Mouse (Mus musculus) MEL (cell line): ENCODE measurements at regions not wholly inside any gene's neighbourhood (a gene's known extent, or its start where the extent isn't known, plus 50 kb on each side); places are given as distances from the start of the nearest gene placed in this dataset.

Experiments used
- DNase-seq: peaks from one replicate; pipeline ENCODE4 v3.0.0; 2011; ENCODE audit warnings: low read depth, low spot score
- H3K27ac ChIP-seq: 2 replicates; pipeline ENCODE4 v1.5.1; 2012; ENCODE audit warnings: low read depth, mild to moderate bottlenecking, control low read depth, low read length, moderate library complexity; ENCODE audit not compliant: control insufficient read depth
- H3K27me3 ChIP-seq, 2 experiments: fragments of 150-350 bp in 1 of 2; sonication (generic) in 1 of 2; 2 replicates each; pipeline ENCODE4 v1.6.1; 2012; ENCODE audit warnings: low read length in 2 of 2, mild to moderate bottlenecking in 2 of 2, improper control_type of control experiment in 1 of 2, moderate library complexity in 1 of 2; ENCODE audit not compliant: insufficient read depth in 2 of 2, control insufficient read depth in 1 of 2
- H3K36me3 ChIP-seq, 2 experiments: 2 replicates each; pipeline ENCODE4 v1.6.1; 2012 to 2014; ENCODE audit warnings: low read length in 2 of 2, improper control_type of control experiment in 1 of 2, inconsistent platforms in 1 of 2, mild to moderate bottlenecking in 1 of 2; ENCODE audit not compliant: insufficient read depth in 2 of 2, control insufficient read depth in 1 of 2
- H3K4me1 ChIP-seq, 2 experiments: fragments of 150-350 bp in 1 of 2; sonication (generic) in 1 of 2; 2 replicates each; pipeline ENCODE4 v1.6.1; 2012; ENCODE audit warnings: low read length in 2 of 2, improper control_type of control experiment in 1 of 2, mild to moderate bottlenecking in 1 of 2; ENCODE audit not compliant: insufficient read depth in 2 of 2, control insufficient read depth in 1 of 2
- H3K4me3 ChIP-seq, 2 experiments: fragments of 150-350 bp in 1 of 2; sonication (generic) in 1 of 2; 2 replicates each; pipeline ENCODE4 v1.5.1; 2012; ENCODE audit warnings: low read depth in 2 of 2, low read length in 2 of 2, mild to moderate bottlenecking in 2 of 2, moderate library complexity in 2 of 2, control low read depth in 1 of 2, improper control_type of control experiment in 1 of 2; ENCODE audit not compliant: control insufficient read depth in 1 of 2, insufficient read depth in 1 of 2
- H3K79me2 ChIP-seq: 2 replicates; pipeline ENCODE4 v1.6.1; 2012; ENCODE audit warnings: mild to moderate bottlenecking, low read length, moderate library complexity; ENCODE audit not compliant: control insufficient read depth, poor library complexity, insufficient read depth
- H3K9ac ChIP-seq: 2 replicates; pipeline ENCODE4 v1.6.1; 2012; ENCODE audit warnings: low read depth, mild to moderate bottlenecking, control low read depth, low read length, moderate library complexity; ENCODE audit not compliant: control insufficient read depth, poor library complexity, severe bottlenecking
- H3K9me3 ChIP-seq: fragments of 150-350 bp; sonication (generic); replicated peaks from 2 replicates; pipeline ENCODE4 v1.6.1; 2012; ENCODE audit warnings: mild to moderate bottlenecking, low read length, improper control_type of control experiment, moderate library complexity; ENCODE audit not compliant: insufficient read depth
- BHLHE40 ChIP-seq: IDR thresholded peaks from 2 replicates; pipeline ENCODE4 v1.6.1; 2012; ENCODE audit warnings: low read depth, mild to moderate bottlenecking, inconsistent platforms, low read length, improper control_type of control experiment, borderline replicate concordance
- CHD2 ChIP-seq: IDR thresholded peaks from 2 replicates; pipeline ENCODE4 v1.6.1; 2011; ENCODE audit warnings: low read length, improper control_type of control experiment
- CTCF ChIP-seq, 3 experiments: IDR thresholded peaks in 2 of 3; conservative IDR thresholded peaks in 1 of 3; 2 replicates each; pipeline ENCODE4 v1.5.1; 2011 to 2012; ENCODE audit warnings: low read length in 3 of 3, low read depth in 2 of 3, mild to moderate bottlenecking in 2 of 3, improper control_type of control experiment in 1 of 3, inconsistent platforms in 1 of 3, mixed read lengths in 1 of 3, moderate library complexity in 1 of 3; ENCODE audit not compliant: control insufficient read depth in 1 of 3, insufficient read depth in 1 of 3, poor library complexity in 1 of 3, severe bottlenecking in 1 of 3
- ELF1 ChIP-seq: IDR thresholded peaks from 2 replicates; pipeline ENCODE4 v1.6.1; 2014; ENCODE audit warnings: low read depth, mild to moderate bottlenecking, inconsistent platforms, low read length, improper control_type of control experiment, moderate library complexity
- ETS1 ChIP-seq: IDR thresholded peaks from 2 replicates; pipeline ENCODE4 v1.6.1; 2012; ENCODE audit warnings: low read depth, mild to moderate bottlenecking, inconsistent platforms, low read length, improper control_type of control experiment, moderate library complexity
- GATA1 ChIP-seq: IDR thresholded peaks from 2 replicates; pipeline ENCODE4 v1.6.1; 2011; ENCODE audit warnings: low read depth, low read length, improper control_type of control experiment
- MAX ChIP-seq: IDR thresholded peaks from 2 replicates; pipeline ENCODE4 v1.6.1; 2011; ENCODE audit warnings: low read length, improper control_type of control experiment
- MAZ ChIP-seq: IDR thresholded peaks from 2 replicates; pipeline ENCODE4 v1.6.1; 2012; ENCODE audit warnings: low read depth, mild to moderate bottlenecking, inconsistent platforms, low read length, improper control_type of control experiment
- MEF2A ChIP-seq: IDR thresholded peaks from 2 replicates; pipeline ENCODE4 v1.6.1; 2014; ENCODE audit warnings: low read depth, mild to moderate bottlenecking, inconsistent platforms, low read length, improper control_type of control experiment; ENCODE audit not compliant: poor library complexity, insufficient replicate concordance, severe bottlenecking; ENCODE audit errors: extremely low read depth
- MYB ChIP-seq: IDR thresholded peaks from 2 replicates; pipeline ENCODE4 v1.6.1; 2011; ENCODE audit warnings: mild to moderate bottlenecking, low read depth, low read length, improper control_type of control experiment
- NELFE ChIP-seq: IDR thresholded peaks from 2 replicates; pipeline ENCODE4 v1.6.1; 2011; ENCODE audit warnings: low read depth, low read length, improper control_type of control experiment
- POLR2A ChIP-seq, 2 experiments: IDR thresholded peaks; 2 replicates each; pipeline ENCODE4 v1.6.1; 2011 to 2012; ENCODE audit warnings: low read length in 2 of 2, mild to moderate bottlenecking in 2 of 2, control low read depth in 1 of 2, improper control_type of control experiment in 1 of 2, low read depth in 1 of 2, moderate library complexity in 1 of 2; ENCODE audit not compliant: control insufficient read depth in 1 of 2, insufficient read depth in 1 of 2, poor library complexity in 1 of 2
- POLR2AphosphoS5 ChIP-seq: IDR thresholded peaks from 2 replicates; pipeline ENCODE4 v1.6.1; 2012; ENCODE audit warnings: low read depth, borderline replicate concordance, mild to moderate bottlenecking, inconsistent platforms, low read length, moderate library complexity, mixed read lengths
- RAD21 ChIP-seq: IDR thresholded peaks from 2 replicates; pipeline ENCODE4 v1.6.1; 2011; ENCODE audit warnings: mild to moderate bottlenecking, low read depth, low read length, improper control_type of control experiment
- TAL1 ChIP-seq: IDR thresholded peaks from 2 replicates; pipeline ENCODE4 v1.6.1; 2012; ENCODE audit warnings: mild to moderate bottlenecking, inconsistent platforms, low read length, moderate library complexity, mixed read lengths
- UBTF ChIP-seq: IDR thresholded peaks from 2 replicates; pipeline ENCODE4 v1.6.1; 2012; ENCODE audit warnings: low read depth, mild to moderate bottlenecking, inconsistent platforms, low read length, improper control_type of control experiment, moderate library complexity, borderline replicate concordance; ENCODE audit not compliant: insufficient read depth
- USF1 ChIP-seq: IDR thresholded peaks from 2 replicates; pipeline ENCODE4 v1.6.1; 2014; ENCODE audit warnings: low read depth, mild to moderate bottlenecking, inconsistent platforms, low read length, improper control_type of control experiment, moderate library complexity
- ZC3H11A ChIP-seq: IDR thresholded peaks from 2 replicates; pipeline ENCODE4 v1.6.1; 2012; ENCODE audit warnings: low read depth, mild to moderate bottlenecking, inconsistent platforms, low read length, improper control_type of control experiment
- ZKSCAN1 ChIP-seq: IDR thresholded peaks from 2 replicates; pipeline ENCODE4 v1.6.1; 2012; ENCODE audit warnings: low read depth, mild to moderate bottlenecking, inconsistent platforms, low read length, improper control_type of control experiment, moderate library complexity
- ZNF384 ChIP-seq: IDR thresholded peaks from 2 replicates; pipeline ENCODE4 v1.6.1; 2012; ENCODE audit warnings: low read depth, mild to moderate bottlenecking, inconsistent platforms, low read length, improper control_type of control experiment

DNA sequence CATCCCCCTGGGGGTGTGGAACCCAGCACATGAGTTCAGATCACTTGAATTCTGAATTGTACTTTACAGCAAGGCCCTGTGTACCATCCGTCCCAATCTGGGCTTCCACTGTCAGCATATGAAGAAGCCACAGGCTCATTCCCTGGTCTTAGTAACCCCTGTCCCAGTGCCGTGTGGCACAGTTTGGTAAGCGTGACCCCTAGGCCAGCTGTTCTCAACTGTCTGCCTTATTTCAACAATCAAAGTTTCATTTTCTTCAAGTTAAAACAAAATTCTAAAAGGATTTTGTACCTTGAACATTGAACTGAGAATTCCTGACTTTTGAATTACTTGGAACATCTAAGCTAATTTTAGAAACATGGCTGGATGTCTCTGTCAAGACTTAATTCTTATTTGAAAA, 174.6 kb downstream of the Nrip1 start:
- Histone ChIP-seq H3K36me3 (no peaks in the 10 kb centered on the region), H3K9ac (no peak overlapping the region), H3K4me3 (no peak overlapping the region), H3K9me3 (no peaks in the 10 kb centered on the region), H3K79me2 (no peaks in the 10 kb centered on the region), H3K27ac (no peak overlapping the region), H3K27me3 (no peaks in the 10 kb centered on the region), H3K4me1 (no peaks in the 10 kb centered on the region; a peak in 1 of 4 replicates)
- TF ChIP-seq MAX = no peak
- no peak for TF ChIP-seq GATA1
- no peak for TF ChIP-seq ELF1
- TF ChIP-seq MYB = no peak
- TF ChIP-seq MAZ = no peak
- TF ChIP-seq MEF2A = no peak
- TF ChIP-seq ZKSCAN1 = no peak
- no peak for TF ChIP-seq POLR2A (IDR thresholded peaks at IDR 0.05; ENCODE audit: control insufficient read depth in 1 of 2, insufficient read depth in 1 of 2, low read depth in 1 of 2, low read length in 2 of 2, poor library complexity in 1 of 2)
- TF ChIP-seq POLR2AphosphoS5 = no peak
- TF ChIP-seq UBTF = no peak
- TF ChIP-seq NELFE = no peak
- no peak for TF ChIP-seq ZNF384
- TF ChIP-seq CHD2 = no peak
- no peak for TF ChIP-seq RAD21
- no peak for TF ChIP-seq BHLHE40
- TF ChIP-seq ETS1 = no peak
- TF ChIP-seq ZC3H11A = no peak
- TF ChIP-seq CTCF (IDR thresholded peaks at IDR 0.05 in 2 of 3, conservative IDR thresholded peaks at IDR 0.05 in 1 of 3; ENCODE audit: control insufficient read depth in 1 of 3, insufficient read depth in 1 of 3, low read depth in 2 of 3, low read length in 3 of 3, poor library complexity in 1 of 3, severe bottlenecking in 1 of 3) = no peak
- TF ChIP-seq TAL1 = no peak
- no peak for DNase-seq

DNA sequence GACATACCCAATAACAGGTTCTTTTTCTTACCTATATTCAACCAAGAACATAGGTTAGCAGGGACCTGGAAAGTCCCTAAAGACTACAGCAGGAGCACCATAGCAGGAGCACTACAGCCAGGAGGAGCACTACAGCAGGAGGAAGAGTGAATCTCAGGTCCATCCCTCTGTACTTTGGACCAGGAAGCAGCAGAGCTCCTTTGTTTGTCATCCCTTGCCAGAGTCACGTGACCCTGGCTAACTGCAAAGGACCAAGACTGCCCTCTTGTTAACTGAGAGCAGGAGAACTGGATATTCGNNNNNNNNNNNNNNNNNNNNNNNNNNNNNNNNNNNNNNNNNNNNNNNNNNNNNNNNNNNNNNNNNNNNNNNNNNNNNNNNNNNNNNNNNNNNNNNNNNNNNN, 172.2 kb upstream of the Samsn1 start:
- Histone ChIP-seq H3K27ac (no peak overlapping the region), H3K4me3 (no peak overlapping the region), H3K36me3 (no peaks in the 10 kb centered on the region), H3K27me3 (no peaks in the 10 kb centered on the region), H3K9ac (no peak overlapping the region), H3K4me1 (no peaks in the 10 kb centered on the region; a peak in 1 of 4 replicates), H3K9me3 (no peaks in the 10 kb centered on the region), H3K79me2 (no peaks in the 10 kb centered on the region)
- TF ChIP-seq USF1 = peak; percentile 45; the same call in 1 of the 2 replicates
- no peak for TF ChIP-seq ETS1
- no peak for DNase-seq
